Mouse (Mus musculus) kidney, embryonic 16.5 days (tissue): ENCODE results near the gene Antxr2. TPM values are rescaled to one million over a fixed set of nuclear protein-coding genes. Genes with fewer than 3 reads are reported as not detected.

Experiments used
- ATAC-seq: fragments of 200-750 bp; cut with Nextera tagmentation; 2 replicates; pipeline ENCODE4 v1.8.0; 2017; ENCODE audit warnings: moderate TSS enrichment; ENCODE audit not compliant: low FRiP score, low TSS enrichment
- H3K27ac ChIP-seq: fragments of 300-500 bp; sonication (generic); 2 replicates; pipeline ENCODE4 v1.5.1; 2014; ENCODE audit warnings: low read length
- H3K27me3 ChIP-seq: fragments of 300-500 bp; sonication (generic); 2 replicates; pipeline ENCODE4 v1.6.1; 2014; ENCODE audit warnings: low read length, control low read depth, mixed read lengths; ENCODE audit not compliant: insufficient read depth
- H3K36me3 ChIP-seq: fragments of 300-500 bp; sonication (generic); 2 replicates; pipeline ENCODE4 v1.6.1; 2014; ENCODE audit warnings: low read length, control low read depth, mixed read lengths; ENCODE audit not compliant: insufficient read depth
- H3K4me1 ChIP-seq: fragments of 300-500 bp; sonication (generic); 2 replicates; pipeline ENCODE4 v1.6.1; 2014; ENCODE audit warnings: low read length, control low read depth, mixed read lengths; ENCODE audit not compliant: insufficient read depth
- H3K4me2 ChIP-seq: fragments of 300-500 bp; sonication (generic); replicated peaks from 2 replicates; pipeline ENCODE4 v1.6.1; 2014; ENCODE audit warnings: low read depth, low read length
- H3K4me3 ChIP-seq: fragments of 300-500 bp; sonication (generic); 2 replicates; pipeline ENCODE4 v1.5.1; 2014; ENCODE audit warnings: mild to moderate bottlenecking, low read length
- H3K9ac ChIP-seq: fragments of 300-500 bp; sonication (generic); replicated peaks from 2 replicates; pipeline ENCODE4 v1.6.1; 2014; ENCODE audit warnings: low read length
- H3K9me3 ChIP-seq: fragments of 300-500 bp; sonication (generic); 2 replicates; pipeline ENCODE4 v1.6.1; 2016; ENCODE audit warnings: low read length, control low read depth
- WGBS: fragments of 180-500 bp; shearing (Covaris S2); extraction: QIAGEN DNeasy Blood & Tissue Kit; methylation state at CpG from one replicate; pipeline ENCODE4 v1.1.7; 2014; 5-methylcytosine and 5-hydroxymethylcytosine counted together
- polyA plus RNA-seq: library from polyadenylated mRNA; unstranded; fragments of >200 nt; fragmentation: Nextera tagmentation; extraction: Ambion mirVana; gene quantifications from 2 replicates; pipeline ENCODE4 v1.2.1, GENCODE M21; 2015

Antxr2 gene
- polyA plus RNA-seq, 1 experiment from 2014 or later, result 21.9 TPM

- no peaks in the 10 kb centered on the region for H3K9me3 ChIP-seq
- 91% methylated on average over 3 of the region's 3 CpGs for WGBS
- no peak overlapping the region for H3K4me2 ChIP-seq
- no peak for ATAC-seq
- no peaks in the 10 kb centered on the region for H3K27me3 ChIP-seq
- no peak overlapping the region for H3K27ac ChIP-seq
- no peak overlapping the region for H3K9ac ChIP-seq
- no peak overlapping the region for H3K4me3 ChIP-seq
- no peaks in the 10 kb centered on the region for H3K36me3 ChIP-seq
- H3K4me1 ChIP-seq, result no peaks in the 10 kb centered on the region
These were observed 163.9 kb downstream of the Antxr2 start for GRCm38 (mm10) chr5:97866975-97867374.

- H3K27ac ChIP-seq, result no peak overlapping the region
- ATAC-seq, result no peak
- H3K9me3 ChIP-seq, result no peaks in the 10 kb centered on the region
- no peaks in the 10 kb centered on the region for H3K27me3 ChIP-seq
- no peak overlapping the region for H3K9ac ChIP-seq
- no peaks in the 10 kb centered on the region for H3K4me1 ChIP-seq
- no peak overlapping the region for H3K4me2 ChIP-seq
- no peaks in the 10 kb centered on the region for H3K36me3 ChIP-seq
- no peak overlapping the region for H3K4me3 ChIP-seq
These were observed 173.7 kb downstream of the Antxr2 start for GRCm38 (mm10) chr5:97857101-97857500.

- Histone ChIP-seq H3K4me3 (no peak overlapping the region), H3K4me1 (no peaks in the 10 kb centered on the region), H3K4me2 (no peak overlapping the region), H3K27ac (no peak overlapping the region), H3K27me3 (no peaks in the 10 kb centered on the region), H3K9ac (no peak overlapping the region), H3K36me3 (no peaks in the 10 kb centered on the region), H3K9me3 (no peaks in the 10 kb centered on the region)
- ATAC-seq, result no peak
- 92% methylated on average over 5 of the region's 5 CpGs for WGBS
These were observed 178.7 kb downstream of the Antxr2 start for GRCm38 (mm10) chr5:97851981-97852748.

- Histone ChIP-seq H3K4me2 (no peak overlapping the region), H3K27ac (no peak overlapping the region)
- ATAC-seq, result no peak
These were observed 183.5 kb downstream of the Antxr2 start for GRCm38 (mm10) chr5:97847204-97847895.

GRCm38 (mm10) chr5:97846503-97846902 is 184.3 kb downstream of the Antxr2 start:
- Histone ChIP-seq H3K9ac (no peak overlapping the region), H3K4me1 (no peaks in the 10 kb centered on the region), H3K9me3 (no peaks in the 10 kb centered on the region), H3K4me3 (no peak overlapping the region), H3K27me3 (no peaks in the 10 kb centered on the region), H3K4me2 (no peak overlapping the region), H3K27ac (no peak overlapping the region), H3K36me3 (no peaks in the 10 kb centered on the region)
- 87% methylated on average over 2 of the region's 2 CpGs for WGBS
- no peak for ATAC-seq

More at GRCm38 (mm10) chr5:97847204-97847895, 183.5 kb downstream of the Antxr2 start:
- Histone ChIP-seq H3K4me1 (no peaks in the 10 kb centered on the region), H3K9ac (no peak overlapping the region), H3K4me3 (no peak overlapping the region), H3K27me3 (no peaks in the 10 kb centered on the region), H3K9me3 (no peaks in the 10 kb centered on the region), H3K36me3 (no peaks in the 10 kb centered on the region)
- 74% methylated on average over 10 of the region's 10 CpGs for WGBS

GRCm38 (mm10) chr5:97842016-97842415 is 188.8 kb downstream of the Antxr2 start:
- Histone ChIP-seq H3K4me3 (no peak overlapping the region), H3K4me1 (peaks cover 4% of the 10 kb centered on the region; the same call in 1 of the 2 replicates)
- 40% methylated on average over 1 of the region's 1 CpGs for WGBS

GRCm38 (mm10) chr5:97839924-97840279 is 190.9 kb downstream of the Antxr2 start:
- ATAC-seq, result no peak
- Histone ChIP-seq H3K9ac (no peak overlapping the region), H3K4me3 (no peak overlapping the region), H3K4me1 (peaks cover 4% of the 10 kb centered on the region; the same call in 1 of the 2 replicates), H3K36me3 (no peaks in the 10 kb centered on the region), H3K27me3 (no peaks in the 10 kb centered on the region), H3K4me2 (no peak overlapping the region), H3K9me3 (no peaks in the 10 kb centered on the region), H3K27ac (no peak overlapping the region)

More at GRCm38 (mm10) chr5:97842016-97842415, 188.8 kb downstream of the Antxr2 start:
- Histone ChIP-seq H3K9me3 (no peaks in the 10 kb centered on the region), H3K4me2 (no peak overlapping the region), H3K9ac (no peak overlapping the region), H3K27ac (no peak overlapping the region), H3K27me3 (no peaks in the 10 kb centered on the region), H3K36me3 (no peaks in the 10 kb centered on the region)
- no peak for ATAC-seq

- WGBS, result 72% methylated on average over 3 of the region's 3 CpGs
- H3K27me3 ChIP-seq, result no peaks in the 10 kb centered on the region
- ATAC-seq, result no peak
- H3K4me3 ChIP-seq, result no peak overlapping the region
- H3K4me2 ChIP-seq, result no peak overlapping the region
- peaks cover 4% of the 10 kb centered on the region; the same call in 1 of the 2 replicates for H3K4me1 ChIP-seq
- no peak overlapping the region for H3K27ac ChIP-seq
- no peaks in the 10 kb centered on the region for H3K9me3 ChIP-seq
- H3K9ac ChIP-seq, result no peak overlapping the region
- H3K36me3 ChIP-seq, result no peaks in the 10 kb centered on the region
These were observed 191.4 kb downstream of the Antxr2 start for GRCm38 (mm10) chr5:97839271-97839923.

- Histone ChIP-seq H3K36me3 (no peaks in the 10 kb centered on the region), H3K9ac (no peak overlapping the region), H3K4me1 (peaks cover 4% of the 10 kb centered on the region; the same call in 1 of the 2 replicates), H3K27ac (peak overlapping the region; percentile 58; the same call in 1 of the 2 replicates), H3K9me3 (no peaks in the 10 kb centered on the region), H3K4me2 (no peak overlapping the region), H3K4me3 (no peak overlapping the region), H3K27me3 (no peaks in the 10 kb centered on the region)
- WGBS, result 57% methylated on average over 2 of the region's 2 CpGs
- ATAC-seq, result peak; percentile 65
These were observed 193.5 kb downstream of the Antxr2 start for GRCm38 (mm10) chr5:97837333-97837732.
